In the genomic region with DNA sequence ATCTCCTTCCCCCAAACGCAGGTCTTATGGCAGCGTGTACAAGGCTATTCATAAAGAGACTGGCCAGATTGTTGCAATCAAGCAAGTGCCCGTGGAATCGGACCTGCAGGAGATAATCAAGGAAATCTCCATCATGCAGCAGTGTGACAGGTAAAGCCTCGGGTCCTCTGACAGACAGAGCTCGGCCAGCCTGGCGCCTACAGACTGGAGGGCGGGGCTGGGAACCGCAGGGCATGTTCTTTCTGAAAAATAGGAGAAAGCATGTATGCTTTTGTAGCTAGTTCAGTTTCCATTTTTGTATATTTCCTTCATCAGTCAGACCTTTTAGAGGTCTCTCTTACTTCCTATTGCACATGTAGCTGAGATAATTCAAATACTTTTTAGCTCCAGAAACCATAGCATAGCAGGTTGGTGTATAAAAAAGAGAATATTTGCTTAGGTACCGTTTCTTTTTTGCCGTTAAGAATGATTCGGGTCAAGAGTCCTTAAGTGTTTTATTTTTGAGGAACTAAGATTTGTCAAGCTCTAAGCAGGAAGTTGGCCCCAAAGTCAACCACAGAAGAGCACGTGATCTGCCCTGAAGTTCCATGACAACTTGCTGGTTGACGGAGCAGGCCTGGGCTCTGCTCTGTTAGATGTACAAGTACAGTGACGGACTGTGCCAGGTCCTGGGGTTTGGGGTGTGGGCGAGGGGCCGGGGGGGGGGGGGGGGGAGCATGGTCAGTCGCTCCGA, we compare ENCODE assay signal across 10 mouse cellular contexts. TPM values are rescaled to one million over a fixed set of nuclear protein-coding genes. Genes with fewer than 3 reads are reported as not detected.
DNase-seq lines count a peak whose midpoint lies in the region; ATAC-seq and TF ChIP-seq lines count a peak whose summit lies in the region.
"Had no signal": no experiment of that assay in that cellular context is flagged by ENCODE, and none has a peak within 500 bp of the region (broad histone marks: within the 10 kb centered on the region; RNA-seq: fewer than 3 reads in every experiment).

No protein-coding gene starts in this region.

- no peak for TF ChIP-seq CTCF in thymus, adult 2 months (IDR thresholded peaks at IDR 0.05; ENCODE audit: borderline replicate concordance, control insufficient read depth, extremely low read depth, insufficient read depth, low read length, poor library complexity)

- 0% methylated on average over 14 of the region's 19 CpGs for WGBS in macrophage (ENCODE audit: missing documents)
- WGBS in thymus, adult 2 months, result 5% methylated on average over 19 of the region's 19 CpGs
- WGBS in forebrain, embryonic 14.5 days, result 90% methylated on average over 19 of the region's 19 CpGs

- no peak for ATAC-seq in forebrain, embryonic 14.5 days

- H3K4me2 ChIP-seq in forebrain, embryonic 14.5 days (ENCODE audit: low read length), result no peak overlapping the region
- H3K4me2 ChIP-seq: hindbrain, embryonic 13.5 days; neural tube, embryonic 12.5 days had no signal

- H3K79me2 ChIP-seq in macrophage (ENCODE audit: inconsistent target), result peaks cover 82% of the 10 kb centered on the region

- H3K36me3 ChIP-seq in macrophage (ENCODE audit: inconsistent target), result peaks cover 45% of the 10 kb centered on the region
- H3K36me3 ChIP-seq in thymus, adult 2 months (ENCODE audit: control insufficient read depth, insufficient read depth, low read length), result peaks cover 71% of the 10 kb centered on the region
- peaks cover 89% of the 10 kb centered on the region for H3K36me3 ChIP-seq in forebrain, embryonic 14.5 days (ENCODE audit: control insufficient read depth, insufficient read depth, low read length)

- H3K9ac ChIP-seq in forebrain, embryonic 14.5 days (ENCODE audit: low read length), result no peak overlapping the region
- H3K9ac ChIP-seq: hindbrain, embryonic 13.5 days; neural tube, embryonic 12.5 days had no signal

- no peak for TF ChIP-seq POLR2A in thymus, adult 2 months (IDR thresholded peaks at IDR 0.05; ENCODE audit: control insufficient read depth, extremely low read depth, insufficient read depth, low read length, poor library complexity)

- H3K27me3 ChIP-seq in thymus, adult 2 months (ENCODE audit: control insufficient read depth, insufficient read depth, low read length), result no peaks in the 10 kb centered on the region
- no peaks in the 10 kb centered on the region for H3K27me3 ChIP-seq in forebrain, embryonic 14.5 days (replicated peaks; ENCODE audit: control insufficient read depth, insufficient read depth, low read length)
- H3K27me3 ChIP-seq: hindbrain, embryonic 13.5 days; neural tube, embryonic 12.5 days had no signal

- peaks cover 51% of the 10 kb centered on the region for H3K4me1 ChIP-seq in thymus, adult 2 months (replicated peaks; ENCODE audit: control insufficient read depth, insufficient read depth, low read length)
- no peaks in the 10 kb centered on the region for H3K4me1 ChIP-seq in forebrain, embryonic 14.5 days (ENCODE audit: control insufficient read depth, insufficient read depth, low read length)
- H3K4me1 ChIP-seq: hindbrain, embryonic 13.5 days; neural tube, embryonic 12.5 days had no signal

- no peaks in the 10 kb centered on the region for H3K9me3 ChIP-seq in forebrain, embryonic 14.5 days (replicated peaks; ENCODE audit: control insufficient read depth, low read length)
- H3K9me3 ChIP-seq: hindbrain, embryonic 13.5 days; neural tube, embryonic 12.5 days had no signal

- H3K4me3 ChIP-seq in macrophage (ENCODE audit: inconsistent target), result peak overlapping the region; percentile 10; the same call in 1 of the 2 replicates
- H3K4me3 ChIP-seq in thymus, adult 2 months (ENCODE audit: control insufficient read depth, insufficient read depth, low read length), result peak overlapping the region; percentile 2; the same call in 1 of the 2 replicates
- no peak overlapping the region for H3K4me3 ChIP-seq in forebrain, embryonic 14.5 days (ENCODE audit: low read depth, low read length)
- H3K4me3 ChIP-seq: hindbrain, embryonic 13.5 days; neural tube, embryonic 12.5 days had no signal

- H3K27ac ChIP-seq in macrophage, result peak overlapping the region; percentile 92
- peak overlapping the region; percentile 100 for H3K27ac ChIP-seq in thymus, adult 2 months (ENCODE audit: control insufficient read depth, insufficient read depth, low read length)
- H3K27ac ChIP-seq in forebrain, embryonic 14.5 days (ENCODE audit: low read depth, low read length), result no peak overlapping the region
- H3K27ac ChIP-seq: hindbrain, embryonic 13.5 days; neural tube, embryonic 12.5 days had no signal

- peak; percentile 23 for DNase-seq in heart, adult 8-10 months (ENCODE audit: low spot score)
- DNase-seq in heart, postnatal 14 days, result no peak
- peak; percentile 36 for DNase-seq in liver
- peak; percentile 83 for DNase-seq in thymus, adult 2 months
- no peak for DNase-seq in forebrain, embryonic 14.5 days (ENCODE audit: low spot score)
- DNase-seq in gastrocnemius, adult 18-20 months (ENCODE audit: low spot score), result no peak
- no peak for DNase-seq in left cerebral cortex, adult 11 months (ENCODE audit: low spot score)

- intact Hi-C loops in heart, postnatal 14 days (cut with DNase I), result no loop called here

RNA-seq across cellular contexts. Expression of a gene that starts 12.8 kb away (rescaled TPM):
- total RNA-seq in heart, adult 8-10 months (2022), result 10 to 100 TPM; 18.3 to 24.4 (median 20.0) TPM
- 10 to 100 TPM; 19.3 to 19.9 TPM for total RNA-seq in heart, postnatal 14 days (2021)
- total RNA-seq in macrophage (2018; cell fraction: chromatin; rRNA removed), result 10 to 100 TPM; 32.6 to 63.1 (median 45.8) TPM
- total RNA-seq in macrophage (2018; cell fraction: cytosol; rRNA removed), result 10 to 100 TPM; 27.3 to 38.8 (median 34.9) TPM
- total RNA-seq in macrophage (2018; cell fraction: nucleus; rRNA removed), result 10 to 100 TPM; 35.1 to 68.0 (median 49.4) TPM
- 35.0 to 41.7 TPM (median 39.3 TPM) in 3 replicates for polyA plus RNA-seq in macrophage (2018)
- 83.7 and 93.8 TPM in 2 replicates for polyA plus RNA-seq in thymus, adult 2 months (2012; rRNA removed)
- 53.1 and 60.3 TPM in 2 replicates for polyA plus RNA-seq in forebrain, embryonic 14.5 days (2014; fragmentation: Nextera tagmentation; extraction: Ambion mirVana)
- 10 to 100 TPM; 15.8 to 16.3 TPM for total RNA-seq in gastrocnemius, adult 18-20 months (2021)

RNA-seq across cellular contexts. Expression of a gene that starts 13.7 kb away (rescaled TPM):
- total RNA-seq in heart, adult 8-10 months (2022), result 10 to 100 TPM; 14.1 to 21.5 (median 16.9) TPM
- total RNA-seq in heart, postnatal 14 days (2021), result 10 to 100 TPM; 17.0 to 20.4 TPM
- total RNA-seq in macrophage (2018; cell fraction: chromatin; rRNA removed), result 100 to 1,000 TPM; 118 to 384 (median 176) TPM
- total RNA-seq in macrophage (2018; cell fraction: cytosol; rRNA removed), result 100 to 1,000 TPM in 9 of 26 experiments, 10 to 100 TPM in 17; 86.2 to 131 (median 98.3) TPM
- total RNA-seq in macrophage (2018; cell fraction: nucleus; rRNA removed), result 100 to 1,000 TPM in 18 of 26 experiments, 10 to 100 TPM in 8; 84.7 to 227 (median 106) TPM
- 55.4 to 80.1 TPM (median 68.0 TPM) in 3 replicates for polyA plus RNA-seq in macrophage (2018)
- 85.1 and 90.1 TPM in 2 replicates for polyA plus RNA-seq in thymus, adult 2 months (2012; rRNA removed)
- polyA plus RNA-seq in forebrain, embryonic 14.5 days (2014; fragmentation: Nextera tagmentation; extraction: Ambion mirVana), result 36.2 and 39.5 TPM in 2 replicates
- 1 to 10 TPM; 8.3 to 9.2 TPM for total RNA-seq in gastrocnemius, adult 18-20 months (2021)

RNA-seq across cellular contexts. Expression of a gene that starts 58.5 kb away (rescaled TPM):
- 1 to 10 TPM in 1 of 4 experiments, under 1 TPM in 1, not detected in 2; 0.40 to 1.4 TPM for total RNA-seq in heart, adult 8-10 months (2022)
- total RNA-seq in heart, postnatal 14 days (2021), result under 1 TPM; 0.79 to 0.83 TPM
- total RNA-seq in macrophage (2018; cell fraction: chromatin; rRNA removed), result 1 to 10 TPM in 10 of 26 experiments, under 1 TPM in 6, not detected in 10; 0.37 to 2.8 (median 1.3) TPM
- total RNA-seq in macrophage (2018; cell fraction: cytosol; rRNA removed), result under 1 TPM in 3 of 26 experiments, not detected in 23; 0.05 to 0.55 (median 0.14) TPM
- total RNA-seq in macrophage (2018; cell fraction: nucleus; rRNA removed), result 1 to 10 TPM in 8 of 26 experiments, under 1 TPM in 2, not detected in 16; 0.70 to 3.0 (median 1.1) TPM
- polyA plus RNA-seq in macrophage (2018), result not detected in 3 replicates
- 0.51 and 0.97 TPM in 2 replicates for polyA plus RNA-seq in thymus, adult 2 months (2012; rRNA removed)
- 2.1 and 2.6 TPM in 2 replicates for polyA plus RNA-seq in forebrain, embryonic 14.5 days (2014; fragmentation: Nextera tagmentation; extraction: Ambion mirVana)
- under 1 TPM in 1 of 2 experiments, not detected in 1; 0.62 TPM for total RNA-seq in gastrocnemius, adult 18-20 months (2021)

Comparison
In these comparisons a context has a peak if more than half of its experiments do, and no peak if none do; other contexts are left out.
1. DNase-seq: peak in heart, adult 8-10 months (single experiment), liver (single experiment) and thymus, adult 2 months (single experiment); none in heart, postnatal 14 days (0 of 2), forebrain, embryonic 14.5 days (single experiment), gastrocnemius, adult 18-20 months (single experiment) and left cerebral cortex, adult 11 months (single experiment).